Mouse (Mus musculus) gastrocnemius, adult 18-20 months (tissue): ENCODE results near the gene Otud7a. TPM values are rescaled to one million over a fixed set of nuclear protein-coding genes. Genes with fewer than 3 reads are reported as not detected.

Experiments used
- DNase-seq: peaks from one replicate; pipeline ENCODE4 v3.0.0; 2021; ENCODE audit warnings: low spot score
- total RNA-seq, 2 experiments: library from RNA; stranded (reverse); gene quantifications; 2 replicates each; pipeline ENCODE4 v1.2.3; 2021

The Otud7a gene
- total RNA-seq, 2 experiments from 2014 or later, result not detected

- no peak for DNase-seq
Observed at GRCm38 (mm10) chr7:63687056-63687455, 242.5 kb downstream of the Otud7a start.

GRCm38 (mm10) chr7:63697921-63698320, 253.4 kb downstream of the Otud7a start:
- DNase-seq, result no peak

GRCm38 (mm10) chr7:63717903-63718302, 273.4 kb downstream of the Otud7a start:
- DNase-seq, result no peak

GRCm38 (mm10) chr7:63719183-63719944, 274.8 kb downstream of the Otud7a start:
- DNase-seq, result no peak

GRCm38 (mm10) chr7:63720682-63721081, 276.1 kb downstream of the Otud7a start:
- DNase-seq, result no peak

- no peak for DNase-seq
Observed at GRCm38 (mm10) chr7:63725040-63725729, 280.6 kb downstream of the Otud7a start.

- DNase-seq, result no peak
Observed at GRCm38 (mm10) chr7:63729605-63730004, 285.1 kb downstream of the Otud7a start.

- DNase-seq, result no peak
Observed at GRCm38 (mm10) chr7:63730012-63730411, 285.5 kb downstream of the Otud7a start.

- DNase-seq, result no peak
Observed at GRCm38 (mm10) chr7:63737725-63738124, 293.2 kb downstream of the Otud7a start.

- no peak for DNase-seq
Observed at GRCm38 (mm10) chr7:63738142-63738541, 293.6 kb downstream of the Otud7a start.

- no peak for DNase-seq
Observed at GRCm38 (mm10) chr7:63743116-63743515, 298.6 kb downstream of the Otud7a start.

- DNase-seq, result peak; percentile 45
Observed at GRCm38 (mm10) chr7:63752081-63752480, 307.5 kb downstream of the Otud7a start.

GRCm38 (mm10) chr7:63753274-63753751, 308.8 kb downstream of the Otud7a start:
- peak; percentile 33 for DNase-seq

- DNase-seq, result peak; percentile 17
Observed at GRCm38 (mm10) chr7:63754573-63755475, 310.3 kb downstream of the Otud7a start.

GRCm38 (mm10) chr7:63755476-63755948, 311.0 kb downstream of the Otud7a start:
- peak; percentile 87 for DNase-seq

- DNase-seq, result no peak
Observed at GRCm38 (mm10) chr7:63757136-63757677, 312.7 kb downstream of the Otud7a start.

GRCm38 (mm10) chr7:63757678-63758239, 313.2 kb downstream of the Otud7a start:
- DNase-seq, result no peak

- DNase-seq, result no peak
Observed at GRCm38 (mm10) chr7:63758240-63758826, 313.8 kb downstream of the Otud7a start.

GRCm38 (mm10) chr7:63759606-63760005, 315.1 kb downstream of the Otud7a start:
- DNase-seq, result no peak

GRCm38 (mm10) chr7:63762529-63762928, 318.0 kb downstream of the Otud7a start:
- no peak for DNase-seq
